Mouse (Mus musculus): ENCODE results near the gene Skap2. TPM values are rescaled to one million over a fixed set of nuclear protein-coding genes. Genes with fewer than 3 reads are reported as not detected.
A peak's percentile ranks its signal among the peaks of the same experiment; 100 is the strongest.

Gene Skap2
- polyA plus RNA-seq, 1 experiment from 2014 or later = 25.3 TPM

- WGBS (ENCODE audit: insufficient replicate concordance) = 34% methylated on average over 13 of the region's 13 CpGs
- peaks cover 31% of the 10 kb centered on the region for H3K27me3 ChIP-seq (ENCODE audit: insufficient read depth, low read length)
Observed at GRCm38 (mm10) chr6:52006649-52007218, 5.6 kb downstream of the Skap2 start.

GRCm38 (mm10) chr6:52005963-52006648 lies 6.2 kb downstream of the Skap2 start:
- Histone ChIP-seq H3K27ac (ENCODE audit: low read depth) (0 out of 2 replicates have a peak overlapping the region, but pooled peaks have one; percentile 13), H3K36me3 (replicated peaks; ENCODE audit: insufficient read depth, low read length) (peaks cover 7% of the 10 kb centered on the region), H3K9ac (replicated peaks) (no peak overlapping the region), H3K4me1 (ENCODE audit: insufficient read depth) (no peaks in the 10 kb centered on the region; the same call in 1 of the 2 replicates), H3K9me3 (ENCODE audit: low read length) (no peaks in the 10 kb centered on the region), H3K27me3 (ENCODE audit: insufficient read depth, low read length) (peaks cover 31% of the 10 kb centered on the region), H3K4me3 (ENCODE audit: low read depth, low read length) (peak overlapping the region; percentile 11), H3K4me2 (ENCODE audit: low read depth, low read length) (peak overlapping the region; percentile 56)
- DNase-seq = peak; percentile 21
- ATAC-seq = no peak
- TF ChIP-seq EP300 (IDR thresholded peaks at IDR 0.05; ENCODE audit: low read depth) (no peak), CTCF (IDR thresholded peaks at IDR 0.05; ENCODE audit: low read depth) (no peak)
- 12% methylated on average over 19 of the region's 19 CpGs for WGBS (ENCODE audit: insufficient replicate concordance)

More at GRCm38 (mm10) chr6:52006649-52007218, 5.6 kb downstream of the Skap2 start:
- Histone ChIP-seq H3K4me1 (ENCODE audit: insufficient read depth) (no peaks in the 10 kb centered on the region; the same call in 1 of the 2 replicates), H3K36me3 (replicated peaks; ENCODE audit: insufficient read depth, low read length) (peaks cover 7% of the 10 kb centered on the region), H3K4me3 (ENCODE audit: low read depth, low read length) (peak overlapping the region; percentile 11; the same call in 1 of the 2 replicates), H3K9ac (replicated peaks) (no peak overlapping the region), H3K9me3 (ENCODE audit: low read length) (no peaks in the 10 kb centered on the region), H3K4me2 (ENCODE audit: low read depth, low read length) (peak overlapping the region; percentile 56; the same call in 1 of the 2 replicates), H3K27ac (ENCODE audit: low read depth) (no peak overlapping the region)
- ATAC-seq (no peak), DNase-seq (no peak)
- TF ChIP-seq EP300 (IDR thresholded peaks at IDR 0.05; ENCODE audit: low read depth) (no peak), CTCF (IDR thresholded peaks at IDR 0.05; ENCODE audit: low read depth) (no peak)

- Histone ChIP-seq H3K9ac (replicated peaks) (no peak overlapping the region), H3K4me2 (ENCODE audit: low read depth, low read length) (0 out of 2 replicates have a peak overlapping the region, but pooled peaks have one; percentile 56), H3K9me3 (ENCODE audit: low read length) (no peaks in the 10 kb centered on the region), H3K4me1 (ENCODE audit: insufficient read depth) (no peaks in the 10 kb centered on the region), H3K27ac (ENCODE audit: low read depth) (no peak overlapping the region), H3K36me3 (replicated peaks; ENCODE audit: insufficient read depth, low read length) (peaks cover 7% of the 10 kb centered on the region), H3K4me3 (ENCODE audit: low read depth, low read length) (0 out of 2 replicates have a peak overlapping the region, but pooled peaks have one; percentile 11), H3K27me3 (ENCODE audit: insufficient read depth, low read length) (peaks cover 31% of the 10 kb centered on the region)
- 19% methylated on average over 8 of the region's 8 CpGs for WGBS (ENCODE audit: insufficient replicate concordance)
- TF ChIP-seq CTCF (IDR thresholded peaks at IDR 0.05; ENCODE audit: low read depth) = no peak
- DNase-seq = no peak
- ATAC-seq = no peak
Observed at GRCm38 (mm10) chr6:52005616-52005962, 6.8 kb downstream of the Skap2 start.

- Histone ChIP-seq H3K36me3 (replicated peaks; ENCODE audit: insufficient read depth, low read length) (peaks cover 7% of the 10 kb centered on the region), H3K27me3 (ENCODE audit: insufficient read depth, low read length) (peaks cover 31% of the 10 kb centered on the region), H3K9ac (replicated peaks) (no peak overlapping the region), H3K4me3 (ENCODE audit: low read depth, low read length) (no peak overlapping the region), H3K4me2 (ENCODE audit: low read depth, low read length) (peak overlapping the region; percentile 34), H3K27ac (ENCODE audit: low read depth) (no peak overlapping the region), H3K4me1 (ENCODE audit: insufficient read depth) (no peaks in the 10 kb centered on the region), H3K9me3 (ENCODE audit: low read length) (no peaks in the 10 kb centered on the region)
- no peak for DNase-seq
- TF ChIP-seq EP300 (IDR thresholded peaks at IDR 0.05; ENCODE audit: low read depth) (no peak), CTCF (IDR thresholded peaks at IDR 0.05; ENCODE audit: low read depth) (no peak)
- WGBS (ENCODE audit: insufficient replicate concordance) = 30% methylated on average over 3 of the region's 3 CpGs
- no peak for ATAC-seq
Observed at GRCm38 (mm10) chr6:52004995-52005394, 7.4 kb downstream of the Skap2 start.

- Histone ChIP-seq H3K4me3 (ENCODE audit: low read depth, low read length) (no peak overlapping the region), H3K27ac (ENCODE audit: low read depth) (no peak overlapping the region), H3K36me3 (replicated peaks; ENCODE audit: insufficient read depth, low read length) (peaks cover 7% of the 10 kb centered on the region), H3K27me3 (ENCODE audit: insufficient read depth, low read length) (peaks cover 28% of the 10 kb centered on the region), H3K4me2 (ENCODE audit: low read depth, low read length) (no peak overlapping the region), H3K4me1 (ENCODE audit: insufficient read depth) (no peaks in the 10 kb centered on the region), H3K9ac (replicated peaks) (no peak overlapping the region), H3K9me3 (ENCODE audit: low read length) (no peaks in the 10 kb centered on the region)
- WGBS (ENCODE audit: insufficient replicate concordance) = 52% methylated on average over 8 of the region's 8 CpGs
- DNase-seq (no peak), ATAC-seq (no peak)
- TF ChIP-seq CTCF (IDR thresholded peaks at IDR 0.05; ENCODE audit: low read depth) (peak; percentile 60), EP300 (IDR thresholded peaks at IDR 0.05; ENCODE audit: low read depth) (no peak)
Observed at GRCm38 (mm10) chr6:52002676-52003075, 9.7 kb downstream of the Skap2 start.

GRCm38 (mm10) chr6:51999157-51999478 lies 13.2 kb downstream of the Skap2 start:
- Histone ChIP-seq H3K4me1 (ENCODE audit: insufficient read depth) (no peaks in the 10 kb centered on the region), H3K27ac (ENCODE audit: low read depth) (no peak overlapping the region), H3K4me2 (ENCODE audit: low read depth, low read length) (no peak overlapping the region), H3K27me3 (ENCODE audit: insufficient read depth, low read length) (0 out of 2 replicates have a peak, but pooled peaks cover 4% of the 10 kb centered on the region), H3K9ac (replicated peaks) (no peak overlapping the region), H3K9me3 (ENCODE audit: low read length) (no peaks in the 10 kb centered on the region), H3K4me3 (ENCODE audit: low read depth, low read length) (no peak overlapping the region), H3K36me3 (replicated peaks; ENCODE audit: insufficient read depth, low read length) (peaks cover 9% of the 10 kb centered on the region)
- TF ChIP-seq EP300 (IDR thresholded peaks at IDR 0.05; ENCODE audit: low read depth) (no peak), CTCF (IDR thresholded peaks at IDR 0.05; ENCODE audit: low read depth) (no peak)
- ATAC-seq = no peak
- WGBS (ENCODE audit: insufficient replicate concordance) = 79% methylated on average over 4 of the region's 4 CpGs
- no peak for DNase-seq
